Mouse (Mus musculus): ENCODE measurements around the gene Tecpr2. TPM values are rescaled to one million over a fixed set of nuclear protein-coding genes. Genes with fewer than 3 reads are reported as not detected.

Gene Tecpr2
- polyA plus RNA-seq, 1 experiment, result 4.0 TPM

DNA sequence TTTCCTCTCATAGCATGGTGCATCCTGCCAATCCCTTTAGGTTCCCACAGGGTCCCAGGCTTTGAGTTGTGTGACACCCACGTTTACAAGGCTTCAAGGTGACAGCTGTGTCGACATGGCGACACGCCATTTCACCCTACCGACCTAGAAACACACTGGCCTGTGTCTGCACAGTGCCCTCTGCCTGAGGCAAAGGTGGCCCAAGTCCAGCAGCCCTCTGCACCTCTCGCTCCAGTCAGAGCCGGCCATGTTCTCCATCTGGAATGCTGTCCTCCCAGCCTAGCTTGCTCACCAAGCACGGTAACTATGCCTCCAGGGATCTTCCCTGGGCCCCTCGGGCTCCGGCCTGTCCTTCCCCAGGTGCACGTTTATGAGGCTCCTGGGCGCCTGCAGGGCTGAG is 103.7 kb downstream of the Tecpr2 start:
- Histone ChIP-seq H3K4me3 (replicated peaks) (peak overlapping the region; percentile 95), H3K36me3 (replicated peaks; ENCODE audit: low read length) (peaks cover under 1% of the 10 kb centered on the region), H3K27me3 (replicated peaks) (peaks cover 2% of the 10 kb centered on the region), H3K4me1 (peaks cover 26% of the 10 kb centered on the region), H3K9me3 (peaks cover 2% of the 10 kb centered on the region)
- TF ChIP-seq FLI1 (IDR thresholded peaks at IDR 0.05; ENCODE audit: low read length) (no peak), GATA1 (IDR thresholded peaks at IDR 0.05; ENCODE audit: borderline replicate concordance, low read length) (no peak)

DNA sequence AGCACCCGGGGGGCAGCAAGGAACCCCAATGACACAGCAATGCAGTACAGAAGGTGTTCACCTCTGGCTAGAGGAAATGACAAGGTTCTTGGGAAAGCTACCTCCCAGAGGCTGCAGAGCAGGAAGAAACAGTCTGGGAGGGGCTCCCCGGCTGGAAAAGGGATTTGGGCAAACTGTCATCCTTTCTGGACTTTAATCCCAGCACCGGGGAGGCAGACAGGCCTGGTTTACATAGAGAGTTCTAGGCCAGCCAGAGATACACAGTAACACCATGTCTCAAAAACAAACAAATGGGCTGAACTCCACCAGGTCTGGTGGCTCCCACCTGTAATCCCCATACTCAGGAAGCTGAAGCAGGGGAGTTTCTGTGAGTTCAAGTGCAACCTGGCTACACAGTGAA is 104.2 kb downstream of the Tecpr2 start:
- H3K36me3 ChIP-seq (replicated peaks; ENCODE audit: low read length), result peaks cover 3% of the 10 kb centered on the region
- no peak overlapping the region for H3K4me3 ChIP-seq (replicated peaks)
- TF ChIP-seq GATA1 (IDR thresholded peaks at IDR 0.05; ENCODE audit: borderline replicate concordance, low read length) (no peak), FLI1 (IDR thresholded peaks at IDR 0.05; ENCODE audit: low read length) (no peak)
- H3K27me3 ChIP-seq (replicated peaks), result no peaks in the 10 kb centered on the region
- H3K9me3 ChIP-seq, result peaks cover 7% of the 10 kb centered on the region
- H3K4me1 ChIP-seq, result peaks cover 26% of the 10 kb centered on the region

DNA sequence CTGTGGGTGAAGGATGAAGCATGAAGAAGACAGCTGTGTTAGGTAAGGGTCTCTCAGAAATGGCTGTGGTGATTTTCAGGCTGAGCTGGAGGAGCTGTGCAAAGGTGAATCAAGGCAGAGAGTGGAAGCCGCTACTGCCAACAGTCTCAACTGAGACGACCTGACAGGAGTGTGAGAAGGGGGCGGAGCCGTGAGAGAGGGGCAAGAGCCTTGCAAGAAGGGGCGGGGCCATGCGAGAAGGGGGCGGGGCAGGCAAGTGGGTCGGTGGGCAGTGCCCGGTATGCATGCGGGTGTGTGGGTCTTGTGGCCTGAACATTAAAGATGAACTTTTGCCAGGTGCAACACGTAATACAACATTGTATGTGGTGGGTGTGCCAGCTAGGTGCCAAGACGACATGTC is 105.6 kb downstream of the Tecpr2 start:
- no peaks in the 10 kb centered on the region for H3K27me3 ChIP-seq (replicated peaks)
- H3K36me3 ChIP-seq (replicated peaks; ENCODE audit: low read length), result peaks cover 5% of the 10 kb centered on the region
- TF ChIP-seq GATA1 (IDR thresholded peaks at IDR 0.05; ENCODE audit: borderline replicate concordance, low read length) (no peak), FLI1 (IDR thresholded peaks at IDR 0.05; ENCODE audit: low read length) (no peak)
- H3K4me1 ChIP-seq, result peaks cover 26% of the 10 kb centered on the region
- H3K4me3 ChIP-seq (replicated peaks), result no peak overlapping the region
- peaks cover 13% of the 10 kb centered on the region for H3K9me3 ChIP-seq

DNA sequence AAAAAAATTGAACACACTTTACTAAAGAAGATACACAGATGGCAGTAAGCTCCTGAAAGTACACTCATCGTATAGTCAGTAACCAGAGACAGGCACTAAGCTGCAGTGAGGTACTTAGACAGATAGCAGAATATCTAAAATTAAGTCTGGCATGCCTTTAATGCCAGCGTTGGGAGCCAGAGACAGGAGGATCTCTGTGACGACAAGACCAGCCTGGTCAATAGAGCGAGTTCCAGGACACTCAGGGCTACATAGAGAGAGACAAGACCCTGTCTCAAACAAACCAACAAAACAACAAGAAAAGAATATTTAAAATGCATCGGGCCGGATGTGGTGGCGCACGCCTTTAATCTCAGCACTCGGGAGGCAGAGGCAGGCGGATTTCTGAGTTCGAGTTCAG is 109.0 kb downstream of the Tecpr2 start:
- peaks cover 16% of the 10 kb centered on the region for H3K27me3 ChIP-seq (replicated peaks)
- H3K4me3 ChIP-seq (replicated peaks), result no peak overlapping the region
- H3K4me1 ChIP-seq, result peaks cover 4% of the 10 kb centered on the region
- peaks cover 5% of the 10 kb centered on the region for H3K36me3 ChIP-seq (replicated peaks; ENCODE audit: low read length)
- TF ChIP-seq GATA1 (IDR thresholded peaks at IDR 0.05; ENCODE audit: borderline replicate concordance, low read length) (no peak), FLI1 (IDR thresholded peaks at IDR 0.05; ENCODE audit: low read length) (no peak)
- H3K9me3 ChIP-seq, result peaks cover 13% of the 10 kb centered on the region

DNA sequence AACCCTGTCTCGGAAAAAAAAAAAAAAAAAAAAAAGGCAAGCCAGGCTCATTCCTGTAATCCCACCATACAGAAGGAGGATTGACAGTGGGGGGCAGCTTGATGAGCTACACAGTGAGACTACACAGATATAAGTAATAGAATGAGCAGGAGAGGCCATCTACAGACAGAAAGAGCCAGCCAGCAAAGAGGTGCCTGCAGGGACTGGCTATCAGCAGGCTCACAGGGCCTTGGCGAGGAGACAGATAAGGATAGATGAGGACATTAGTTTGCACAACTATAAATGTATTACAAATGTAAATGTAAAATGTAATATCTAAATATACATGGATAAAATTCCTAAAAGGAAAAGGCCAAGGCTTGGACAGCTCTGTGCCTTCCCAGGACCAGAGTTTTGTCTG is 110.8 kb downstream of the Tecpr2 start:
- H3K4me1 ChIP-seq, result peaks cover 11% of the 10 kb centered on the region
- TF ChIP-seq FLI1 (IDR thresholded peaks at IDR 0.05; ENCODE audit: low read length) (no peak), GATA1 (IDR thresholded peaks at IDR 0.05; ENCODE audit: borderline replicate concordance, low read length) (no peak)
- H3K36me3 ChIP-seq (replicated peaks; ENCODE audit: low read length), result peaks cover 5% of the 10 kb centered on the region
- H3K4me3 ChIP-seq (replicated peaks), result no peak overlapping the region
- H3K9me3 ChIP-seq, result peaks cover 13% of the 10 kb centered on the region
- H3K27me3 ChIP-seq (replicated peaks), result peaks cover 16% of the 10 kb centered on the region

DNA sequence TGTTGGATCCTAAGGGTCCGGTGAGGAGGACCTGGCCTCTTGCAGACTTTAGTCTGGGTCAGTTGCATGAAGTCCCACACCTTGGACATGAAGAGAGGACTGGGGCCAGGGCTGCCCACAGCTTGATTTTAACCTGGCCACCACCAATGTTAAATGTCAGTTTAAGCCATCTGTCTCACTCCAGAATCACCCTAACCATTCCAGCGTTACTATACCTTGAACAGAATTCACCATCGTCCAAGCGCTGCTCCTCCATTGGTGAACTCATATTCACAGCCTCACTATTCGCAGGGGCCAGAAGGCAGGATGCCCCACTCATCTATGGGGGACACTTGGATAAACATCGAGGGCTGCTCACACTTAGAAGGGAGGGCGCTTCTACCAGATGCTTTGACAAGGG is 111.9 kb downstream of the Tecpr2 start:
- H3K4me3 ChIP-seq (replicated peaks), result no peak overlapping the region
- H3K4me1 ChIP-seq, result peaks cover 22% of the 10 kb centered on the region
- peaks cover 13% of the 10 kb centered on the region for H3K9me3 ChIP-seq
- peaks cover 16% of the 10 kb centered on the region for H3K27me3 ChIP-seq (replicated peaks)
- H3K36me3 ChIP-seq (replicated peaks; ENCODE audit: low read length), result peaks cover 5% of the 10 kb centered on the region
- no peak for TF ChIP-seq FLI1 (IDR thresholded peaks at IDR 0.05; ENCODE audit: low read length)
- no peak for TF ChIP-seq GATA1 (IDR thresholded peaks at IDR 0.05; ENCODE audit: borderline replicate concordance, low read length)

DNA sequence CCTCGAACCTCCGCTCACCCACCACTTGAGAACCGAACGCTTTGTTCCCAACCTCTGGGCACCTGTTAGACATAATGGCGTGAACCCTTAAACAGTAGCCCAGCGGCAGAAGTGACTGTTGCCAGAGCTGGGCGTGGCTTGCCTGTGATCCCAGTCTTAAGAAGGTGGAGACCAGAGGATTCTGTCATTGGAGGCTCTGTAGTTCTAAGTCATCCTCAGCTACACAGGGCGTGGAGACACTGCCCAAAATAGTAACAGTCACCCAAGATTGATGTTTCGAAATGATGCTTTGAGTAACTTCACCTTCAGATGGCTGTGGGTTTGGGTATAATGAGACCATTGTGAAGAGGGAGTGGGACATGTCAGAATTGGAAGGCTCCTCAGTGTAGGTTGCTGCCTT is 115.1 kb downstream of the Tecpr2 start:
- Histone ChIP-seq H3K27me3 (replicated peaks) (peaks cover 16% of the 10 kb centered on the region), H3K36me3 (replicated peaks; ENCODE audit: low read length) (no peaks in the 10 kb centered on the region), H3K4me1 (peaks cover 54% of the 10 kb centered on the region), H3K9me3 (no peaks in the 10 kb centered on the region), H3K4me3 (replicated peaks) (no peak overlapping the region)
- TF ChIP-seq FLI1 (IDR thresholded peaks at IDR 0.05; ENCODE audit: low read length) (no peak), GATA1 (IDR thresholded peaks at IDR 0.05; ENCODE audit: borderline replicate concordance, low read length) (no peak)

DNA sequence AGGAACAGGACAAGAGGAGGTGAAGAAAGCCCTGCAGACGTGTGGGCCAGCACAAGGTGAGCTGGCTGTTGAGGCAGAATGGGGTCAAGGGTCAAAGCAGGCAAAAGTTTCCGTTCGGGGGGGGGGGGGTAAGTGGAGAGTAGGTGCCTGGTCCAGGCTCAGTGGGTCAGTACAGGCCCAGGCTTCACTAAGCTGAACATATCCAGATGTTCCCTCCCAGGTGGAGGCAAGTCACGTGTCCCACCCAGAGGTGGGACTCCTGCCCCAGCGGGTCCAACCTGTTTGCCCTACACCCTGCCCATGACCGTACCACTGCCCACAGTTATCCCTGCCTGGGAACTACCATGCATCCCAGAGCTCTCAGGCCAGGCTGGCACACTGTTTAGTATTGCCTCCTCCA is 116.7 kb downstream of the Tecpr2 start:
- TF ChIP-seq GATA1 (IDR thresholded peaks at IDR 0.05; ENCODE audit: borderline replicate concordance, low read length), result no peak
- no peak for TF ChIP-seq FLI1 (IDR thresholded peaks at IDR 0.05; ENCODE audit: low read length)
- Histone ChIP-seq H3K4me3 (replicated peaks) (no peak overlapping the region), H3K9me3 (no peaks in the 10 kb centered on the region), H3K27me3 (replicated peaks) (peaks cover 14% of the 10 kb centered on the region), H3K36me3 (replicated peaks; ENCODE audit: low read length) (no peaks in the 10 kb centered on the region), H3K4me1 (peaks cover 70% of the 10 kb centered on the region)

DNA sequence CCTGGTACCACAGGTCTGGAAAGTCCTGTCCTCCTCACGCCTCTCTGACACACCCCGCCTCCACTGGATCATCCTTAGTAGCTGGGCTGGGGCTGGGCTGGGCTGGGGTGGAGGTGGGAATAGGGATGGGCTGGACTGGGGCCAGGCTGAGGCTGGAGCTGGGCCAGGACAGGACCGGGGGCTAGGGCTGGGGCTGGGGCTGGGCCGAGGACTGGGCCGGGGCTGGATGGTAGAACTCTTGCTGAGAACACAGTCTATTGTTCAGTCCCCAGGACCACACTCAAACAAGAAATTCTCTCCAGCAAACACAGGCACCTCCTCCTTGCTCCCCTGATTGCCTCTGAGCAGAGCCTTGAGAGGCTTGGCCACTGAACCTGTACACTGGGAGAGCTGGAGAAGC is 117.3 kb downstream of the Tecpr2 start:
- Histone ChIP-seq H3K36me3 (replicated peaks; ENCODE audit: low read length) (no peaks in the 10 kb centered on the region), H3K27me3 (replicated peaks) (peaks cover 9% of the 10 kb centered on the region), H3K4me1 (peaks cover 75% of the 10 kb centered on the region), H3K9me3 (no peaks in the 10 kb centered on the region), H3K4me3 (replicated peaks) (no peak overlapping the region)
- TF ChIP-seq FLI1 (IDR thresholded peaks at IDR 0.05; ENCODE audit: low read length) (no peak), GATA1 (IDR thresholded peaks at IDR 0.05; ENCODE audit: borderline replicate concordance, low read length) (no peak)

DNA sequence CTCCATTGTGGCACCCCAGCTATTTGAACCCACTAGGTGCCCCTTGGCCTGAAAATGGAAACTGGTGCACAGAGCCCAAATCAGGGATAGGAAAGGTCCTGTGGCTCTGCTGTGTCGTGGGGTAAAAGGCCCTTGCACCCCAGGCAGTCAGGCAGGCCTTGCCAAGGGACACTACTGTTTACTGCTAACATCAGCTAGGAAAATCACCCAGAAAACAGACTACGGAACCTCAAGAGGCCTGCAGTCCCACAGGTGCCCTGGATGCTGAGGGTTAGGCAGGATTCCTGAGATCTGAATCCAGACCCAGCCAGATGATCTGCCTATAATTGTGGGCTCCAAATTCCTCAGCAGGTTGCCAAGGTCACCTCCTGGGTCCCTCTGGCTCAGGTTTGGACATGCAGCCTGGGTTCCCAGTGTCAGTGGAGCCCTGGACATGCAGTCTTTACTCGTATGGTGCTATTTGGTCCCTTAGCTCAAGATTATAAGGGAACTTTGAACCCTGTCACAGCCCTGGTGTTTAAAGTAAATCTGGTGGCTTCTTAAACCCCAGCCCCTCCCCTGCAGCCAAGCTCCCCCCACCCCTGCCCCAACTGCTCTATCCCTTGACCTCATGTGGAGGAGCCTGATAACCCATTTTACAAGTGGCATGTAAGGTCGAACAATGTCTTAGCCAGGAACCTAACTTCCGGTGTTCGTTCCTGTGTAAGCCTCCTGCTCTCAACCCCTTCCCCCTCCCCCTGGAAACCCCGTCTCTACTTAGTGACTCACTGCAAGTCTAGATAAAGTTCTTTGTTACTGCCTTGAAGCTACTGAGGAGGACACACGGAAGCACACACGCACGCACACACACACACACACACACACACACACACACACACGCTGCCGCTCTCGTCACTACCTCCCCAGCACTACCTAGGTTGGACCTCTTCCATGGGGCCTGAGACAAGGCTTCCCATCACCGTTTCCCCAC is 118.4 kb downstream of the Tecpr2 start:
- no peak for TF ChIP-seq GATA1 (IDR thresholded peaks at IDR 0.05; ENCODE audit: borderline replicate concordance, low read length)
- peaks cover 3% of the 10 kb centered on the region for H3K27me3 ChIP-seq (replicated peaks)
- H3K9me3 ChIP-seq, result no peaks in the 10 kb centered on the region
- no peaks in the 10 kb centered on the region for H3K36me3 ChIP-seq (replicated peaks; ENCODE audit: low read length)
- peaks cover 86% of the 10 kb centered on the region for H3K4me1 ChIP-seq
- H3K4me3 ChIP-seq (replicated peaks), result peak overlapping the region; percentile 73

Measured in megakaryocyte, embryonic 14.5 days (primary cell).